Mouse (Mus musculus) small intestine, adult 2 months (tissue): ENCODE results near the gene Lipa.

Source experiments
- CTCF ChIP-seq: fragments of 200-500 bp; IDR thresholded peaks from 2 replicates; pipeline ENCODE4 v1.5.1; 2012; ENCODE audit warnings: low read depth, mild to moderate bottlenecking, control low read depth, inconsistent platforms, low read length, moderate library complexity, mixed read lengths; ENCODE audit not compliant: insufficient replicate concordance, insufficient read length; ENCODE audit errors: extremely low read depth
- POLR2A ChIP-seq: fragments of 200-500 bp; IDR thresholded peaks from 2 replicates; pipeline ENCODE4 v1.6.1; 2012; ENCODE audit warnings: low read depth, mild to moderate bottlenecking, control low read depth, inconsistent platforms, low read length, moderate library complexity

DNA sequence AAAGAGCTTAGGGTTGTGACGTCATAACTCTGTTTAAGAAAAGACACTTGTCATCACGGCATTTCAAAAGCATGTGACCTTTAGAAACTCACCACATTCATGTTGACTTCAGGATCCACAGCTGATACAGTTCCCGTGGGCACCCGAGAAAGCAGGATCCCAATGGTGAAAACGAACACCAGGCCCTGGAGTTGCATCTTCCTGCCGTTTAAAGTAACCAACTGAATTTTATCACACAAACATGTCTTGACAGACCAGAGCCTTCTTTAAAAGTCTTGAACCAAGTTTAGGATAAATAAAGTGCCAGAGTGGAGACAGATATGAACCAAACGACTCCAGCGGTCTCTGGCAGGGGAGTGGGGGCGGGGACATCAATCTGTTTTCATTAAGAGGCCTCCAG is 2.6 kb downstream of the Lipa start:
- TF ChIP-seq POLR2A = no peak
- TF ChIP-seq CTCF = no peak
